Mouse (Mus musculus) kidney, postnatal 10 days (tissue): ENCODE data around the gene Caskin1.
A peak's percentile ranks its signal among the peaks of the same experiment; 100 is the strongest.

Experiments used
- DNase-seq: peaks from one replicate; pipeline ENCODE4 v3.0.0; 2021; ENCODE audit warnings: mixed read lengths

The Caskin1 gene

DNA sequence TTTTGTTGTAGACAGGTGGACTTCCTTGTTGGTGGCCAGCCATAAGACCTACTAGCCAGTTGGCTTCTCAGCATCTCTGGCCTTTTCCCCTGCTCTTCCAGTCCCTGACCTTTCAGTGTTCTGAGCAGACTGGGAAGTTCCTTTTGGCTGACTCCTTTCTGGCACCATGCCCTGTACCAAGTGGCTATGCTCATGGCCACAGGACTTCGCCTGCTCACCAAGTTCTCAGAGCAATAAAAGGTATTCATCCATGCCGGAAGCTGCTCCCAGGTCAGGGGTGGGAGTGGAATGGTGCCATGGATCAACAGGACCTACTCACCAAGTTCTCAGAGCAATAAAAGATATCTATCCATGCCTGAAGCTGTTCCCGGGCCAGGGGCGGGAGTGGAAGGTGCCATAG is 15.9 kb upstream of the Caskin1 start:
- DNase-seq = peak; percentile 86

DNA sequence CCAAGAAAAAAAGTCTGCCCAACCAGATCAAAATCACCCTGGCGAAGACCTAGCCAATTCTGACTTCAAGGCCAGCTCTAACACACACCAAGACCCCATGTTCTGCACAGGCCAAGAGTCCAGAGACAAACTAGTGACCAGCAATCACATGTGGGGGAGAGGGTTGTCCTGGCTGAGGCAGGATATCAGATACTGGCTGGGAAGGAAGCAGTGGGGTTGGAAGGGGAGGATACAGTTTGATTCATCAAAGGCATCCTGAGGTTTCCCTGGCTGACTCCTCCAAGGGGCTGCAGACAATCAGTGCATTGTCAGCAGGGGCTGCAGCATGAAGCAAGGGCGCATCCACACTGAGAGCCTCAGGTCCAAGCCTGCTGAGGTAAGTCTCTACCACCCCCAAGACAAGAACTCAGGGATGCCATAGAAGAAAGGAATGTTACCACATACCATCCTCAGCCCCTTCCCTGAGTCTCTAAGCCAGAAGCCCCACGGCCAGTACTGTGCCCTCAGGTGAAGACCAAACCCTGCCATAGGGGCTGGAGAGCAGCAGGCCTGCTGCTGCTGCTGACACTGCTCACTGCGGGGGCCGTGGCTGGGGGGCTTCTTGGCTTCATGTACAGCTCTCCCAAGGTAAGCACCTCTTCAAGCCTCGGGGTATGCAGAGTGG is 14.7 kb upstream of the Caskin1 start, which contains the start of gene Bricd5:
Gene Bricd5, plus strand, starts transcription at position 273 of the 664 bp plus-strand sequence.
- DNase-seq = no peak

DNA sequence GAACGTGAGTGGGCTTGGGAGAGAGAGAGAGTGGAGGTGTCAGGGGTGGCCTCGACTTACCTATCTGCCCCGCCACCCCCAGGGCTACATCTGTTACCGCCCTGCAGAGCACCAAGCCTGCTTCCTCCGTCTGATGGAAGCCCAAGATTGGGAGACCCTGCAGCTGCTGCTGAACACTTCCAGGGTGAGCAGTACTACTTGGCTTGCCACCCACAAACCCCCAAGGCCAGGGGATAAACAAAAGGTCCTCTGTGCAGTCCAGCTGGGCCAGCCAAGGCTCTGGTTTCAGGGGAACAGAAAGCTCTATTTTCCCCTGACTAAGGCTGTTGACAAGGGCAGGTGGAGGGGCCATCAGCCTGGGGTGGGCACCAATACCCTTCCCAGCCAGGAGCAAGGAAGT is 13.8 kb upstream of the Caskin1 start:
- DNase-seq = no peak

DNA sequence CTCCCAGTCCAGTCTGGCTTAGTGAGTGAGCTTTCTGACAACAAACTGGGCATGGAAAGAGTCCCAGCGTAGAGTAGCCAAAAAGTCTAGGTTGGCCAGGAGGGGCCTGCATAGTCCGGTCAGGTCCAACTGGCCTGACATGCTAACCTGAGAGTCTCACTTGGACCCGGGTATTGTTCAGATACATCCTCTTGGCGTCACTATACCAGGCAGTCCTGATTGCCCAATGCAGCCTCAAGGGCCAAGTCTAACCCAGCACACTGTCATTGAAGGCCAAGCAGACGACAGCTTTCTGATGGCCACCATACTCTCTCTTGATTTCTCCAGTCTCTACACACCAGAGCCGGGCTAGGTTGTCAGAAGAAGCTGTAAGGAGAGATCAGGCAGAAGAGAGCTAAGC is 12.8 kb upstream of the Caskin1 start:
- no peak for DNase-seq

DNA sequence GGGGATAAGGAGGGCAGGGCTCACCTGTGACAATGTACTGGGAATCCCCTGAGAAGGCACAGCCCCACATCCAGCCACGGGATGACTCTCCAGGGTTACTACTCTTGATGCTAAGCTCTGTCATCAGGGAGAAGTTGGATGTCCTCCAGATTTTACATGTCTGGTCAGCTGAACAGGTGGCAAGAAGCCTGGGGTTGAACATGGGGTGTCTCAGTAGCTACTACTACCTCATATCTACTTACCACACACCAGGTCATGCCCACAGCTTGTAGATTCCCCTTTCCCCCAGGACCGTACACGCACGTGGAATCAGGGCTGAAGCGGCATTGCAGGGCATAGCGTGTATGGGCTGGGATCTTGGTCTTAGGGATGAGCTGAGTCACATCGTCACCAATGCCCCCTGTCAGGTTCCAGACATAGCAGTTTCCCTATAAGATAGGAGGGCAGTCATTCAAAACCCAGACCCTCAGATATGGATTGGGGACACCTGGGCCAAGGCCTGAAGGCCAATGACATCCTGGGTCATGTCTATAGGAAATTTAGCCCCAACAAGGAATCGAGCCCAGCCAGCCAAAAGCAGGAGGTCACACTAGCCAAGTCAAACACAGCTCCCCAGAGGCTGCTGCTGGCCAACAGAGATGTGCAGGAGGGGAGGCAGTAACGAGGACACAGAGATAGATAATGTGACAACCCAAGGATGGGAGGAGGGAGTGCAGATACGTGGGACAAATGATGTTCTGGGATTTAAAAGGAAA is 12.2 kb upstream of the Caskin1 start:
- no peak for DNase-seq

DNA sequence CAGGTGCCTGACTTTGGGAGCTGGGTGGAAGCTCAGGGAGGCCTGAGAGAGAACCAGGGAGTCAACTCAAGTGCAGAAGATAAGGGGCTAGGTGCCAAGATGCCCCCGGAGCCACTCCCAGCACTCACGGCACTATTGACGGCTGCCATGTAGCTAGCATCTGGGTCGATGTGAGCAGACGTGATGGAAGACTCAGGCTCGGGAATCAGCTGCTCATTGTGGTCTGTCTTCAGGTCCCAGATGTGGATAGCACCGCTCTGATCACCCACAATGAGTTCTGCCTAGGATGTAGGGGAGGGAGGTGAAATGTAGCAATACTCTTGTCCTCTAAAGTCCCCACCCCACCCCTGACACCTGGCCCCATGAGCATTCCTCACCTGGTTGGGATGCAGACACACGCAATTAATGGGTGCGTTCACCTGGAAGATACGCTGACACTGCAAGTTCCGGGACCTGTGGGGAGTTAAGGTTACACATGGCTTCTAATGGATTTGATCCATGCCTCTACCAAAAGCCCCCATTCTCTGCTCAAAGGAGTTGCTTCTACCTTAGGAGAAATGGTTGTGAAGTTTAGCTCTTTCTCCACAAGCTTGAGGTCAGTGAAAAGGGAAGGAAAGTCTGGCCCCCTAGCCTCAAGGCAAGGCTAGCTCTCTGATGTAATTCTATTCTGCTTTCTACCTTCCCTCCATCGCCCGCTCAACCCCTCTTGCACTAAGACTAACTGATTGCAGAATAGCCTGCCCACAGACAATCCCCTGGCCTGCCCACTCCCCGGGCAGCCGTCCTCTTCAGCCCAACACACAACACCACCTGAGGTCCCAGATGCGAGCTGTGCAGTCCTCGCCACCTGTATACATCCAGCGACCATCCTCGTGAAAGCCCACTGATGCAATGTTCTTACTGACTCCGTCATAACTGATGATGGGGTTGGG is 11.1 kb upstream of the Caskin1 start:
- DNase-seq = no peak

DNA sequence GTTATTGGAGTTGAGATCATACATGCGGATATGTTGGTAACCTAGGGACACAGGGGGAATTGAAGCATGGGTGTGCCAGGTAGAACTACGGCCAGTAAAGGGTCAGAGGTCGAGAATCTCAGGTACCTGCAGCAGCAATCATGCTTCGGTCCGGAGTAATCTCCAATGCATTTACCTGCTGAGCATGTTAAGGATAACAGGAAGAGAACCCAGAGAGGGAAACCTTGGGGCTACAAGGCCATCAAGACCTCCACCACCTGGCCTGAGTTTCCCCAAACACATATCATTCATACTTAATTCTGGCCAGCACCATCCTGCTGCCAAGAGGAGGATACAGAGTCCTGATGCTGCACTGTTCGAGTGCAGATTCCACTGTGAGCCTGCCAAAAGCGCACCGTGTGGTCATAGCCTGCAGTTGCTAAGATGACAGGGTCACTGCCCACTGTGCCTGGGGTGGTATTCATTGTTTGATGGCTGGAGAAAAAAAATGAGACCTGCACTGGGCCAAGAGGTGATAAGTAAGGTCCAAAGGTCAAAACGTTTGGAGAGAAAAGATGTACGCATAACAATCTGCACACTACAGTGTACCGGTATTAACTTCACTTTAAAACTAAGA is 10.3 kb upstream of the Caskin1 start:
- DNase-seq = peak; percentile 36

DNA sequence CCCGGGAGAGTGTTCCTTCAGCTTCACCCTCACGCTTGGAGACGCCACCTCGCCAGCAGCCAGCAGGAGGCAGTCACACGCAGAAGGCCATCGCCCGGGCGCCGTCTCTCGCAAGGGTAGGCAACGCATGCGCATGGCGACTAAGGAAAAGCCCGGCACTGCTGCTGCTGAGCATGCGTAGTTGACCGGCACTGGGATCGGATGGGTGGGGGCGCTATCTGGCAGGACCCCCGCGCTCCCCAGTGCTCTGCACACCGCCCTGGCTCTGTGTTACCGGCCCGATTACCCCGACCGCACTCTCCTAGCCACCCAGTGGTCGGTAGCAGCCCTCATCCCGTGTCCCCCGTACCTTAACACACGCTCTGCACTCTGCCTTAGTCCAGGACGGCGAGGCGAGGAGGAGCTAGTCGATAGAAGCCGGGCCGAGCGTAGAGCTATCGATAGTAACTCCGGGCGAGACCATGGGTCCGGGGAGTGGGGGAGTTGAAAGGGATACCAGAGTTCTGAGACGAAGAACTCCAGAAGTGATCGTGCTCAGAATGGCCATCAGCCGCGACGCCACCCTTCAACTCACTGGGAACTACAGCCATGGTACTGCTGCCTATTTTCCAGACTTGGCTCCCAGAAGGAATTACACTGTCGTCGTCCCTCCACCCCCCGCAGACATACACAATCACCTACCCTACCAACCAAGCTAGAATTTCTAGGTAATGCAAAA is 9.6 kb upstream of the Caskin1 start, which contains the start of gene Mlst8:
Gene Mlst8, minus strand, starts transcription at position 416 of the 718 bp plus-strand sequence.
- DNase-seq = peak; percentile 98

DNA sequence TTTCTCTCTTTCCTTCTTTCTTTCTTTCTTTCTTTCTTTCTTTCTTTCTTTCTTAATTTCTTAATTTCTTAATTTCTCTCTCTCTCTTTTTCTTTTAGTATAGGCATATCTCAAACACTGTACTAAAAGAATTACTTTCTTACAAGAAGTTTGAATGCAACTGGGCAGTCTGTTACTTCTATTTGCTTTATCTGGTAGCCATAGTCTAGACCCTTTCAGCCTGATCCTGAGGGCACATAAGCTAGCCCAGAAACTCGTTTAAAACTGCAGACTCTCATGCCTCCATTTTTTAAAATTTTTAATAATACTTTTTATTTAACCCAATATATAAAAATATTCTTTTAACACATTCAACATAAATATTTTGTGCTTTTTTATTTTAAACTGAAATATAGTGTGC is 9.0 kb upstream of the Caskin1 start:
- no peak for DNase-seq

DNA sequence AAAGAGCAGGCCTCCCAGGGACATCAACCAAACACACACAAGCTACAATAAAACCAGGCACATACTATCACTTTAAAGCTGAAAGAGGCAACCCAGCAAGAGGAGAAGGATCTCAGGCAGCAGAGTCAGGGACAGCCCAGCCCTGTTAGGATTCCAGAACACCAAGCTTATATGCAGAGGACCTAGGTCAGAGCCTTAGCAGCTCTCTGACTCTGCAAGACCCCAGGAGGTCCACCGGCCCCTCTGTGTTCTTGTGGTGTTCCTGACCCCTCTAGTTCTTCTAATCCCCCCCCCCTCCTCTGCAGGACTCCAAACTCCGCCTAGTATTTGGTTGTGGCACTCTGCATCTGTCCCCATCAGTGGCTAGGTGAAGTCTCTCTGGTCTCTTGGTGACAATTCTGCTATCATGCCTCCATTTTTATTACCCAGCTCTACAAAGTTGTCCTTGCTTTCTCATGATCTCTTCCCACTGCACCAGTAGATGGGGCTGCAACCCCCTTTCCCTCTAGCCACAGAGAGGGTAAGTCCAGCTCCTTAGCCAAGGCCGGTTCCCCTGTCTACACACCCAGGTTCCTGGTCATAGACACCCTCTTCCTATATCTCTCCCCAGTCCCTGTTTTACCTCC is 8.1 kb upstream of the Caskin1 start:
- DNase-seq = peak; percentile 33

DNA sequence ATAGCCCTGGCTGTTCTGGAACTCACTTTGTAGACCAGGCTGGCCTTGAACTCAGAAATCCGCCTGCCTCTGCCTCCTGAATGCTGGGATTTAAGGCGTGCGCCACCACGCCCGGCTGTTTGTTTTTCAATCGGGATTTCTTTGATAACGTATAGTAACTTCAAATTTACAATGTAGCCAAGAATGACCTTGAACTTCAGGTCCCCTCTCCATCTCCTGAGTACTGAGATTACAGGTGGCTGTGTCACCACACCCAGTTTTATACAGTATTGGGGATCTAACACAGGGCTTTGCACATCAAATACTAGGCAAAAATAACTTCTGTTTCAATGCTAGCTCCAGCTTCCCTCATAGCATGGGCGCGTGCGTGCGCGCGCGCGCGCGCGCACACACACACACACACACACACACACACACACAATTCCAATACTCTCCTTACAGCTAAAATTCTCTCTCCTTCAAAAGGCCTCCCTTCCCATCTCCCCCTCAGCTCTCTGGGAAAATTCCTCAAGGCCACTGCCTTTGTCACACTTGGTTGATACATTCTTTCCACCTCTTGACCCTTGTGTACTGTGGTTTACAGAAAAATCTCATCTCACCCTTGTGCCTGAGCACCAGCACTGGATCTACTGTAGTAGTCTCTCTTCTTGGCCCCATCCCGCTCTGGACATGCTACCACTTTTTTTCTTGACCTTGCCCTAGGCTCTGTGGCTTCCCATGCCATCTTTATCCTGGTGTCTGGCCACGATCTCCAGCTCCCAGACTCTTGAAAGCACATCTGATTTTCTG is 7.2 kb upstream of the Caskin1 start:
- DNase-seq = no peak

DNA sequence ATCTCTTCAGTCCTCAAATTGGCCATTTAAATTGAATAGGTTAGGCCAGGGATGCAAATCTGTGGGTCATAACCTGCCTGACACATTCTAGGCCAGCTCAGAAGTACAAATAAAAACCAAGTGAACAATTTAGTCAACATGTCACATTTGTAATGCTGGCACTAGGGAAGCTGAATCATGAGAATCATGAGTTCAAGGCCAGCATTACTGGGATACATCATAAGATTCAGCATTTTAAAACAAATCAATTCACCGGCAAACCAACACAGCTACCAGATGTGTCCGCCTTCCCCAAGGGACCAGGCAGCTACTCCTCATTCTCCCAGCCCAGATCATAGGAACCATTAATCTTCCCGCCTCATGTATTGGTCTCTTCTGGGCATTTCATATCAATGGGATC is 4.9 kb upstream of the Caskin1 start:
- DNase-seq = no peak

DNA sequence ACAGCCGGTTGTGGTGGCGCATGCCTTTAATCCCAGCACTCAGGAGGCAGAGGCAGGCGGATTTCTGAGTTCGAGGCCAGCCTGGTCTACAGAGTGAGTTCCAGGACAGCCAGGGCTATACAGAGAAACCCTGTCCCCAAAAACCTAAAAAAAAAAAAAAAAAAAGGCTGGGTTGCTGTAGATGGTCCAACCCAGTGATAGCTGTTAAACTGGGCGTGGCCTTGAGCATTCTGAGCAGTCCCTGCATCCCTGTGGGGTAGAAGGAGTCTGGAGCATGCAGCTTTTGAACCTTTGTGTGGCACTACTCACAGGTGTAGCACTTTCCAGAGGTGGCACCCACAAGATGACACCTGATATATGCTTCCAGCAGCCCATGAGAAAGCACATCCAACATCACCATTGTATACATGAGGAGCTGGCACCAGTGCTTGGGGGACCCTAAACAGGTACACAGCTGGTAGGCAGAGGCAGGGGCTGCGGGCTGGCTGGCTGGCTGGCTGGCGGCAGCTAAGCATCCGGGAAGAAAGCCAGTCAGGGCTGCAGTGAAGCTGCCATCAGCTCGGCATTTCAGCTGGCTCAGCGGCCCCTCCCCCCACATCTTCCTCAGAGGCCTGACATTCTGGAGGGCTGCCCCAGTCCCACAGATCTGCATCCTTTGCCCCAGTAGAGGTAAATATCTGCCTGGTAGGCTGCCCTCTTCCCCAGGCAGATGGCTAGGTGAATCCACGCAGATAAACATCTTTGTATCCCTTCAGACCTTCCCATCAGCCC is 3.1 kb upstream of the Caskin1 start:
- peak; percentile 57 for DNase-seq

DNA sequence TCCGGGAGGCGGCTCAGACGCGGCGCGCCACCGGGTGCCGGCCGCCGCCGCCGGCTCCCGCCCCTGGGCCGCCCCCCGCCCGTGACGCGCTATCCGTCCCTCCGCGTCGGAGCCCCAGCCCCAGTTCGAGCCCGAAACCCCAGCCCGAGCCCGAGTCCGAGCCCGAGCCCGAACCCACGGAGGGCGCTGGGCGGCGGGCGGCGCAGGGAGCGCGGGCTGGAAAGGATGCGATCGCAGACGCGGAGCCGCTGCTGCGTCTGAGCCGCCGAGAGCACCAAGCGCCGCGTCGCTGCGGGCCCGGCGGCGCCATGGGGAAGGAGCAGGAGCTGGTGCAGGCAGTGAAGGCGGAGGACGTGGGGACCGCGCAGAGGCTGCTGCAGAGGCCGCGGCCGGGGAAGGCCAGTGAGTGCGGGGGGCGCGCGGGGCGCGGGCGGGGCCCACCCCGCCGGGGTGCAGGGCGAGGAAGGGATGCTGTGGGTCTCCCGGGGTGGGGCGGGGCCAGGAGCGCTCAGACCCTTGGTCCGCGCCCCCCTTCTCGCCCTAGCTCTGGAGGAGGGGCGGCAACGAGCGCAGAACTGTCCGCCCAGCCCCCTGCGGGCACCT is 362 bp downstream of the Caskin1 start:
- peak; percentile 63 for DNase-seq

DNA sequence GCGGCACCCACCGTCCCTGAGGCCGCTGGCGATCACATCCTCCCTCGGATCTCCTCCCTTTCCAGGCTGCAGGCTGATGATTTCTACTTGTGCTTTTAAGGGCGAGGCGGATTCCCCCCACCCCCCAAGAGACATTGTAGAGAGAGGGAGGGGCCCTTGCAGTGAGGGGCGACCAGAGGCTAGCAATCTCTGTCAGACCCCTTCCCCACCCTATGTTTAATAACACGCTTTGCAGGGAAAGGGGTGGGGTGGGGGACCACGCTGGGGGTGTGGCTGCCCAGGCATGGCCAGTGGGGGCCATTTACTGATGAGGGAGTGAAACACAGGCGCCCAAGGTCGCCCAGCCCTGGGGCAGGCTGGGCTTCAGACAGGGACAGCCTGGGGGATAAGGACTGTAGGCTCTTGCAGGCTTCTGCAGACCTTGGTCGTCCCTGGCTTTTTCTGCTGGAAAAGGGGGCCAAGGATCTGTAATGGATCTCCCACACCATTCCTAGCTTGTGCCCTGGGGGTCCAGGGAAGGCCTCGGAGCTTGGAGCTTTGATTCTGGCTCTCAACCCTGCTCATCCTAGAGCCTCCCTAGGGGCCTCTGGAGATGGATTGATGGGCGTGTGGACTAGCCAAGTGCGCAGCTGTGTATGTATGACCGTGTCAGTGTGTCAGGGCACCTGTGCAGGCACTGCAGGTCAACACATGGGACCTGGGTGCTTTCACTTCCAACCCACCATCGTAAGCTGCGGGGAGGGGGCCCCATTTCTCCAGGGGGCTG is 1.0 kb downstream of the Caskin1 start:
- DNase-seq = no peak

DNA sequence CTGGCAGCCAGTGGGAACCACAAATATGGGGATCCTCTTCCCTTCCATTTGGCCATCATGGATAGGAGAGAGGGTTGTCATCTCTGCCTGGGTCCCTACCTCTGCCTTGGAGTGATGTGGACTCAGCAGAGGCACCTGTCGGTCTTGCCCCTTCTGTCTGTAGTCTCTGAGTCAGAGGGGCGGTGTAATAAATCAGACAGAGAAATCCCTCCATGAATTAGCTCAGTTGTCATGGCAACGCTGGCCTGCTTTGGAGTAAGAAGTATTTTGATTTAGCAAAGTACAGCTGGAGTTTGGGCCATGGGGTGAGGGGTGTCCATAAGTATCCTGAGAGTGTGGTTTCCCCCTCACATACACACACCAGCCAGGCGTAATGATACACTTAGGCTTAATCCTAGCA is 2.0 kb downstream of the Caskin1 start:
- peak; percentile 35 for DNase-seq

DNA sequence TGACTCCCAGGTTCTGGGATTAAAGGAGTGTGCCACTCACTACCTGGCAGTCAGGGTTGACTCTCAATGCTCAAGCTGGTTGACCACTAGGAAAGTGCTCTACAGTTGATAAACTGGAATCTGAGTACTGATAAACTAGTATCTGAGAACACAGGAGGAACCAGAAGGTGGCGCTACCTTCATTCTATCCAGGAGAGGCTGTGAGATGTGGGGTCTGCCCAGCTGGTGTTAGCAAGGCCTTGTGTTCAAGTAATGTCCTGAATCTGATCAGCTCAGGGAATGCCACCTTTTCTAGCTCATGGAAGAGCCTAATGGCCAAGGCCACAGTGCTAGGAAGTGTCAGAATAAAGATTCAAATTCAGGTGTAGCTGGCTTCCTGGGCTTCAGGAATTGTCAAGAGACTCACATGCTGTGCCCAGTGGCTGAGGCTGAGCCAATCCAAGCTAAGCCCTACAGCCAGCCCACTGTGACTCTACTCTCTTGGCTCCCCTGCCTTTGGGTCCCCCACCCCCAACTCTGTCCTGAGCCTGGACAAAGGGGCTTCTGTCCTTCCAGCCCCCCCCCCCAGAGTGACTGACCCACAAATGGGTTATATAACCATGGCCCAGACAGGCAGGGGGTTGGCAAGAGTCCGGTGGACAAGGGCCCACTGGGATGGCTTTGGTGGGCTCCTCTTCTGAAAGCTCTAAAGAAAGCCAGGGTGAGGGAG is 6.4 kb downstream of the Caskin1 start:
- peak; percentile 74 for DNase-seq

DNA sequence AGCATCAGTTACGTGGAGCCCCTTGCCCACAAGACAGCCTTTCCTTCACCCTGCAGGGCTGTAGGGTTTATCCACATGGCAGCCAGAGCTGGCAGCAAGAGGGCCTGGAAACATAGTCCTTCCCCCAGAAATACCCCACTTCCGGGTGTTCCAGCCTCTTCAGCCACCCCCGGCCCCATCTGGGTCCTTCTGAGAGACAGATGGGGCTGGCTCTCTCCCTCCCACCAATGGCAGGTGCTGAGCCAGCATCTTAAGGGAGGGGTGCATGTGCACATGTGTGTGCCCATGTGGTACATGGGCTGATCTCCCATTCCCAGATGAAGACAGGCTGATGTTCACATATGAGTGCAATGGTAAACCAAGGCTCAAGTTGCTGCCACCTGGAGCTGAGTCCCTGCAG is 7.0 kb downstream of the Caskin1 start:
- DNase-seq = no peak
